In the genomic region with DNA sequence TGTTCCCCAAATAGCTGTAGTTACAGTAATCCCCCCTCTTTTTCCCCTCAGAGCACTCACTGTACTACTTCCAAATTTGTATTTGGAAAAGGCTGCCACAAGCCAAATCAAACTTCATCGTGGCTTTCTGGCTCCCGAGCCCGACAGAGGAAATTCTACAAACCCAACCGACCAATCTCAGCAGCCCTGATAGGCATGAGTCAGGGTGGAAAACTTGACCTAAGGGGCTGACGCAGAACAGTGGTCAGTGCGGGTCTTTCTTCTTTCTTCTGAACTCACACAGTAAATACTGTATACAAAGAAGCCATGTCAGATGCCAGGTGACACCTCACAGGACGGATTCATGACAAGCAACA, we compare ENCODE assay signal across 8 mouse cellular contexts.
DNase-seq lines count a peak whose midpoint lies in the region; ATAC-seq and TF ChIP-seq lines count a peak whose summit lies in the region.

No protein-coding gene starts in this region.

- H3K4me2 ChIP-seq in neural tube, embryonic 13.5 days = no peak overlapping the region
- H3K4me2 ChIP-seq in heart, embryonic 11.5 days = peak overlapping the region; percentile 23
- peak overlapping the region; percentile 35 for H3K4me2 ChIP-seq in limb, embryonic 13.5 days (replicated peaks)
- H3K4me2 ChIP-seq in stomach, postnatal 0 days (replicated peaks; ENCODE audit: low read depth) = no peak overlapping the region

- H3K36me3 ChIP-seq in neural tube, embryonic 13.5 days = no peaks in the 10 kb centered on the region
- no peaks in the 10 kb centered on the region for H3K36me3 ChIP-seq in heart, embryonic 11.5 days (ENCODE audit: control insufficient read depth, insufficient read depth, low read length)
- H3K36me3 ChIP-seq in limb, embryonic 13.5 days = no peaks in the 10 kb centered on the region
- H3K36me3 ChIP-seq in stomach, postnatal 0 days (ENCODE audit: control insufficient read depth, insufficient read depth, low read length) = no peaks in the 10 kb centered on the region

- DNase-seq in neural tube, embryonic 10.5 days (ENCODE audit: extremely low spot score, low spot score) = no peak
- peak; percentile 52 for DNase-seq in stomach, postnatal 0 days (ENCODE audit: low spot score)
- DNase-seq in ovary, adult 18-20 months (ENCODE audit: low spot score) = no peak
- no peak for DNase-seq in thymus, postnatal 4 days
- no peak for DNase-seq in layer of hippocampus, postnatal 10 days (ENCODE audit: low spot score in 2 of 2)

- peaks cover 22% of the 10 kb centered on the region for H3K4me1 ChIP-seq in neural tube, embryonic 13.5 days (replicated peaks)
- peaks cover 31% of the 10 kb centered on the region for H3K4me1 ChIP-seq in heart, embryonic 11.5 days (ENCODE audit: control insufficient read depth, insufficient read depth, low read length)
- peaks cover 69% of the 10 kb centered on the region for H3K4me1 ChIP-seq in limb, embryonic 13.5 days
- 0 out of 2 replicates have a peak, but pooled peaks cover 2% of the 10 kb centered on the region for H3K4me1 ChIP-seq in stomach, postnatal 0 days (replicated peaks; ENCODE audit: control insufficient read depth, insufficient read depth)

- ATAC-seq in neural tube, embryonic 13.5 days (ENCODE audit: low read depth) = no peak
- peak; percentile 59; the same call in 1 of the 2 replicates for ATAC-seq in heart, embryonic 11.5 days (replicated peaks; ENCODE audit: insufficient number of reproducible peaks, low FRiP score, low TSS enrichment)
- peak; percentile 71 for ATAC-seq in limb, embryonic 13.5 days (ENCODE audit: low FRiP score, low read depth)
- ATAC-seq in stomach, postnatal 0 days (ENCODE audit: low FRiP score, low TSS enrichment) = peak; percentile 63

- no peaks in the 10 kb centered on the region for H3K9me3 ChIP-seq in neural tube, embryonic 13.5 days
- H3K9me3 ChIP-seq in heart, embryonic 11.5 days (replicated peaks; ENCODE audit: control insufficient read depth, low read length) = no peaks in the 10 kb centered on the region
- H3K9me3 ChIP-seq in limb, embryonic 13.5 days = no peaks in the 10 kb centered on the region
- H3K9me3 ChIP-seq in stomach, postnatal 0 days (ENCODE audit: control insufficient read depth, low read length) = no peaks in the 10 kb centered on the region

- WGBS in neural tube, embryonic 13.5 days = 65% methylated on average over 7 of the region's 7 CpGs
- 27% methylated on average over 7 of the region's 7 CpGs for WGBS in heart, embryonic 11.5 days (ENCODE audit: insufficient replicate concordance)
- WGBS in limb, embryonic 13.5 days = 47% methylated on average over 7 of the region's 7 CpGs
- WGBS in stomach, postnatal 0 days = 10% methylated on average over 7 of the region's 7 CpGs

- no peak for TF ChIP-seq CTCF in stomach, postnatal 0 days (IDR thresholded peaks at IDR 0.05; ENCODE audit: low read depth)

- H3K27me3 ChIP-seq in neural tube, embryonic 13.5 days = no peaks in the 10 kb centered on the region
- no peaks in the 10 kb centered on the region for H3K27me3 ChIP-seq in heart, embryonic 11.5 days (ENCODE audit: control insufficient read depth, insufficient read depth, low read length)
- no peaks in the 10 kb centered on the region for H3K27me3 ChIP-seq in limb, embryonic 13.5 days
- no peaks in the 10 kb centered on the region for H3K27me3 ChIP-seq in stomach, postnatal 0 days (ENCODE audit: control insufficient read depth, insufficient read depth, low read length)

- peak overlapping the region; percentile 62 for H3K27ac ChIP-seq in neural tube, embryonic 13.5 days (replicated peaks)
- peak overlapping the region; percentile 87 for H3K27ac ChIP-seq in heart, embryonic 11.5 days (ENCODE audit: low read depth, low read length)
- peak overlapping the region; percentile 96 for H3K27ac ChIP-seq in limb, embryonic 13.5 days
- H3K27ac ChIP-seq in stomach, postnatal 0 days (replicated peaks) = peak overlapping the region; percentile 76

- H3K9ac ChIP-seq in neural tube, embryonic 13.5 days = 0 out of 2 replicates have a peak overlapping the region, but pooled peaks have one; percentile 13
- peak overlapping the region; percentile 53; the same call in 1 of the 2 replicates for H3K9ac ChIP-seq in heart, embryonic 11.5 days (ENCODE audit: low read depth, low read length)
- no peak overlapping the region for H3K9ac ChIP-seq in limb, embryonic 13.5 days
- no peak overlapping the region for H3K9ac ChIP-seq in stomach, postnatal 0 days (ENCODE audit: low read length)

- no peak for TF ChIP-seq EP300 in stomach, postnatal 0 days (optimal IDR thresholded peaks at IDR 0.05)

- no peak overlapping the region for H3K4me3 ChIP-seq in neural tube, embryonic 13.5 days
- H3K4me3 ChIP-seq in heart, embryonic 11.5 days (ENCODE audit: low read depth, low read length) = no peak overlapping the region
- H3K4me3 ChIP-seq in limb, embryonic 13.5 days = no peak overlapping the region
- no peak overlapping the region for H3K4me3 ChIP-seq in stomach, postnatal 0 days (ENCODE audit: low read depth, low read length)

Comparison
In these comparisons a context has a peak if more than half of its experiments do, and no peak if none do; other contexts are left out.
1. H3K4me2 ChIP-seq: peak in heart, embryonic 11.5 days (single experiment) and limb, embryonic 13.5 days (single experiment); none in neural tube, embryonic 13.5 days (single experiment) and stomach, postnatal 0 days (single experiment).
2. H3K9ac ChIP-seq: peak in neural tube, embryonic 13.5 days (single experiment) and heart, embryonic 11.5 days (single experiment); none in limb, embryonic 13.5 days (single experiment) and stomach, postnatal 0 days (single experiment).
3. Peak in every context shown above with its lines, with median percentiles within 50 percentile points of each other: H3K27ac ChIP-seq.